Mouse (Mus musculus): ENCODE measurements at regions not wholly inside any gene's neighbourhood (a gene's known extent, or its start where the extent isn't known, plus 50 kb on each side); places are given as distances from the start of the nearest gene placed in this dataset.

DNA sequence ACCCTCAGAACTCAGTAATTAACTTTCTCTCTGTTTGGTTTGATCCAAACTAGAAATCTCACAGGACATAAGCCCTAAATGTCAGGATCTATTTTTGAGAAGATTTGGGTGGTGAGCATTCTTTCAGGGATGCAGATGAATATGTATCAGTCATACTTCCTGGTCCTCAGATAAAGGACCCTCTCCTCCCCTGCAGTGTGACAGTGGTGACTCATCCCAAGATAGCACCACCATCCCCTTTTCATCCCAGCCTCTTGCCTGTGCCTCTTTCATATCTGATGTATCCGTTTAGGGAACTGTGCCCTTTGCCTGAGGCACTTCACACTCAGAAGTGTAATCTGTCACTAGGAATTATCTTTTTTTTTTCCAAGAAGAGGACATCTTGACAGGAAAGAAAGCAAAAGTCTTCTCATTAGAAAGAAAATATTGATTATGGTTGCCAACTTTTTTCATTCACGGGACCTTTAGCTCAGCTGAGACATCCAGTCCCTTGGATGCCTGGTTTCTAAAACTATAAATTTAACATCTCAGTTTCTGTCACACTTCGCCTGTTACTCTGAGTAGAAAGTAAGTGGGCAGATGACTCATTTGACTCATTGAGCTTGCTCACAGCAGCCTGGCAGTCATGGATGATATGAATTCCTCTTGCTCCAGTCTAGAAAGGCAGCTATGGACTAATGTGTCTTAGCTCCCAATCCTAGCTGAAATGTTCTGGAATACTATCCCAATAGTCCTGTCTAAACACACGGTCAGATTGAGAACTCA is 284.1 kb upstream of the Mctp2 start:
- DNase-seq (ENCODE audit: low read depth in 2 of 2, low spot score in 2 of 2): no peak

- no peak for DNase-seq (ENCODE audit: low read depth in 2 of 2, low spot score in 2 of 2)
These were observed 285.7 kb upstream of the Mctp2 start for GRCm38 (mm10) chr7:72592110-72592509.

DNA sequence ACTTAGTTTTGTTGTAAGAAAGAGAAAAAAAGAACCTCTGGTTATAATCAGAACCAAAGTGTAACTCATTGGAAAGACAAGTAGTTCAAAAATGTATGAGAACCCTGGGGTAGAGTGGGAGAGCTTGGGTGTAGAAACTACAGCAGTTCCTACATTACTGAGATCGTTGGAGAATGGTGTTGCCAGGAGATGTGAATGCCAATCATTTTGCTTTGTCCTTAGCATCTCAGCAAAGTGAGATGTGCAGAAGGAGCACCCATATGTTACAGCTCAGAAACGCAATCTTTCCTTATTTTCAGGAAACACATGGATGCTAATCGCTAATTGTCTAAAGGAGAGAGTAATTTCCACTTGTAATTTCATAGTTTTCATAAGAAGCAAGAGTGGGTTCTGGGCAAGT is 286.2 kb upstream of the Mctp2 start:
- no peak for DNase-seq (ENCODE audit: low read depth in 2 of 2, low spot score in 2 of 2)

DNA sequence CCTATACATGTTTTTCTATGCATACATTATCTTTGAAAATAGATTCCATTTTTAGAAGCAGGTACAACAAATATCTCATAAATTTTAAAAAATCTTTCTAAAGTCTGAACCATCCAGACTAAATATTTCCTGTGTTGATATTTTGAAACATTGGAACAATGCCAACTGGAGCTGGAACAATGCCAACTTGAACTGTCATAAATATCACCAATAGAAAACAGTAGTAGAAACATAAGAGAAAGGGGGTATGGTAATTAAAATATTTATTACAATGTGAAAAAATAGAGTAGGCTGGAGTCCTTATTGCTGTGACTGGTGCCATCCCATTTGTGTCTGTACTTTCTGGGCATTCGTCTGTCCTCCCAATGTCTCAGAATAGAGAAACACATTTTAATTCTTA is 286.9 kb upstream of the Mctp2 start:
- DNase-seq (ENCODE audit: low read depth in 2 of 2, low spot score in 2 of 2): no peak

DNA sequence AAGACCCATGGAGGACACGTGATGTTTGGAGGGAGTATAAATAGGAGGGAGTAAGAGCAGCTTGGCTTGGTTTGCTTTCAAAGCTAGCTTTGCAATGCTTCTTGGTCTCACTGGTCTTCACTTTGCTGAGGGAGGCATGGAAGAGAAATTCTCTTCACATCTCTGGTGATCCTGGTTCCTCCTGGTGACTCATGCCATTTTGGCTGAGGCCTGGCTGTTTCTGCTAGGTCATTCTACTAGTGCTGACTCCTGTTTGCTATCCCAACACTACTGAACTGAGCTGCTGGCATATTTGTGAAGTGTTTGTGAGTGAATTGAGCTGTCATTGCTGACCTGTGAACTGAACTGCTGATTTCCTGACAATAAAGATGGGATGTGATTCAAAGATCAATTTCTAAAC is 288.3 kb upstream of the Mctp2 start:
- DNase-seq (ENCODE audit: low read depth in 2 of 2, low spot score in 2 of 2): no peak

- DNase-seq (ENCODE audit: low read depth in 2 of 2, low spot score in 2 of 2): no peak
These were observed 290.6 kb upstream of the Mctp2 start for GRCm38 (mm10) chr7:72596985-72597384.

DNA sequence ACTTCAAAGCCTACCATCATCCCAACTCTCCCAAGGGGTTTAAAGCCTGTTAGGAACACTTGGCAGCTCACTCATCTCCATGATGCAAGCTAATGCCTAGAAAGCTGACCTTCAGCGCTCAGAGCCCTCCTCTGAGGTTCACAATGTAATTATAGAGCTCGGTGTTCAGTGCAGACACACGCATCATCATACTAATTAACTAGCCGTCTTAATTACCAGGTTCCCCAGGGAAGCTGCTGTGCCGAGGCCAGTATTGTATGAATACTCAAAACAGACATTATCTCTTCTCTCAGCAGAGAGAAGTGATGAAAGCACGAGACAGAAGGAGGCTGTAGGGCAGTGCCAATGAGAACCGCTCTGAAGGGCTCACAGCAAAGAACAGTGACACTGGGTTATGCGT is 295.5 kb upstream of the Mctp2 start:
- DNase-seq (ENCODE audit: low read depth in 2 of 2, low spot score in 2 of 2): no peak

GRCm38 (mm10) chr7:72609791-72610190 is 303.4 kb upstream of the Mctp2 start:
- no peak for DNase-seq (ENCODE audit: low read depth in 2 of 2, low spot score in 2 of 2)

DNA sequence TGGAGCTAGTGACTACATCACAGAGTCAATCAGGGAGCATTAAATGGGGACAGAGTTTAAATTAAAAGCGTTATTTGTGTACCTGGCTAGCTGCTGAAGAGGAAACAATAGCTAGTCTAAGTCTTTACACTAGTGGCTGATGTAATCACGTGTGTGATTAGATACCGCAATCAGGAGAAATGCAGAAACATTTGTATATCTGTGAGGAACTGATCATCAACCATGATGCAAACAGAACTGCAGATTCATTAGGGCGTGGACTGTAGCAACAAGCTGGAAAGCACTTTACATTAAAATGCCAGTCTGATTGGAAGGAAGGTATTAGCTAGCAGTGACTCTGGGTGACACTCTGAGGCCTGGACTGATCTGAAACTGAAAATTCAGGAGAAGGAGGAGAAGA is 308.8 kb upstream of the Mctp2 start:
- DNase-seq (ENCODE audit: low read depth in 2 of 2, low spot score in 2 of 2): no peak

- DNase-seq (ENCODE audit: low read depth in 2 of 2, low spot score in 2 of 2): no peak
These were observed 321.0 kb upstream of the Mctp2 start for GRCm38 (mm10) chr7:72627369-72627768.

- DNase-seq (ENCODE audit: low read depth in 2 of 2, low spot score in 2 of 2): no peak
These were observed 333.2 kb upstream of the Mctp2 start for GRCm38 (mm10) chr7:72639566-72639965.

GRCm38 (mm10) chr7:72675018-72675417 is 368.6 kb upstream of the Mctp2 start:
- DNase-seq (ENCODE audit: low read depth in 2 of 2, low spot score in 2 of 2): no peak

DNA sequence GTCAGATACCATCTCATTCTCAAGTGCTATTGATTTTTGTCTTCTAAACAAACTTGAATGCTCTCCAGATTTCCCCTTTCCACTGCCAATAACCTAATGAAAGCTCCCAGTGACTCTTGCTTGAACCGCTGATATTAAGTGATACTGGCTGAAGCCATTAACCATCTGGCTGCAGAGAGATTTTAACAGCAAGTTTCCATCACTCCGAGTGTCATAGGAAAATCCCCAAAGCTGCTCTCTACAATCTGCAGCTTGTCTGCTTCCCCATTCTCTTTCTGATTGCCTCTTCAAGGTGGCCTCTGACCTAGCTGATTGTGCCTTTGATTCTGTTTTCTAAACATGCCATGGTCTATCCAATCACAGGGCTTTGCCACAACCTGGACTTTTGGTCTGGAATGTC is 379.4 kb upstream of the Mctp2 start:
- no peak for DNase-seq (ENCODE audit: low read depth in 2 of 2, low spot score in 2 of 2)

- no peak for DNase-seq (ENCODE audit: low read depth in 2 of 2, low spot score in 2 of 2)
These were observed 380.9 kb upstream of the Mctp2 start for GRCm38 (mm10) chr7:72687356-72687755.

DNA sequence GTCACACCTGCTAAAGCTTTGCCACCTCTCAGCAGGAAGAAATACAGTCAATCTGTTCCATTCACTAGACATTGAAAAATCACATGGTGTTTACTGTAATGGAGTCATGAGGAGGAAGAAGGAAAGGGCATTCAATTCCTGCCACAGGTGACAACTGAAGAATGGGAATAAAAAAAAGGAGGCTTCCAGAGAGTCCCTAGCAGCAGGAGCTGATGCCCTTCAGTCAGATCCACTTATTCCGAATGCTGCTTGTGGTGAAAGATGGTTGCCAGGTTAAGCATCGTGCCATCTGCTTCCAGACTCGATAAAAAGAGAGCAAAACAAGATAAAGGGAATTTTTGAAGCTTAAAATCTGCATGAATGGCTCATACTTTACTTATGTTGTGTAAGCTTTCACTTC is 385.0 kb upstream of the Mctp2 start:
- DNase-seq (ENCODE audit: low read depth in 2 of 2, low spot score in 2 of 2): no peak

DNA sequence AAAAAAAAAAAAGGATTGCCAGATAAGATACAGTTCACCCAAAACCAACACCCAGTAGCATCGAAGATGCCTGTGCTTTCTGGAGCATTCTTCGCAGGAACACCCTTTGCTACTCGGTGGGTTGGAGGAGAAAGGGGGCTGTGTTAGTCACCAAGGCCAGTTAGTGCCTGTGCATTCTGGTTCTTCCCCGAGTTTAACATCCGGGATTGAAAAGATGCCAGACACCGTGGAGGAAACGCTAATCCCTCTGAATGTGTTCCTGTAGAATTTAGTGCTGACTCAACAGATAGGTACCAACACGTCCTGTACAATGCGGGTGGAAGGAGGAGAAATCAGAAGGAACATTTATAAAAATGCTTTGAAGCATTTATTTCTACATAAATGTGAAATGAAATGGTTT is 385.5 kb upstream of the Mctp2 start:
- no peak for DNase-seq (ENCODE audit: low read depth in 2 of 2, low spot score in 2 of 2)

GRCm38 (mm10) chr7:72696736-72697135 is 390.3 kb upstream of the Mctp2 start:
- no peak for DNase-seq (ENCODE audit: low read depth in 2 of 2, low spot score in 2 of 2)

DNA sequence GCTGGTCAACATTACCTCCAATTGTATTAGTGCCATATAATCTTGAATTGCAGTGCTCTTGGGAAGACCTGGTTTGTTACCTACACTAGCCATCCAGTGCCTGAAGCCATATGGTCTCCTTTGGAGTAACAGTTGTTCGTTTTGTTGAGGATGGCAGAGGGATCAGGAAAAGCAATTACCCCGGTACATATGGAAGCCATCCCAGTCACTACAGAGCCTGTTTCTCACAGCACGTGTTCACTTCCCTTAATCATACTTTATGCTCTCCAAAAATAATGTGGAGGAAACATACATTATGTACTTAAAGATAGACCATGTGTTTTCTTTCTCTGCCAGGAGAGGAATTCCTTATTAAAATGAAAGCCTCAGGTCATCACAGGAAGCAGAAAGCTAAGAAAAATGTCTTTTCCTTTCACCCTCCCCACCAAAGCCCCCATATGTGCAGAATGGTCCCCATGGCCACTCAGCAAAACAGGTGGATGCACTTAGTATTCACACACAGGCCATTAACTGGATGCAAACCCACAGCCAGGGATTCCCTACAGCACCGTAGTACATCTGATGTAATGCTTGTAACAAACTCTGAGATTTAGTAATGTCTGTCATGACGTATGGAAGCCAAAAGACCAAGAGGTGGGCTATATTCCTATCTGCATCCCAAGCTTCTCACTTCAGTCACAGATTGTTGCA is 397.4 kb upstream of the Mctp2 start:
- DNase-seq (ENCODE audit: low read depth in 2 of 2, low spot score in 2 of 2): no peak

DNA sequence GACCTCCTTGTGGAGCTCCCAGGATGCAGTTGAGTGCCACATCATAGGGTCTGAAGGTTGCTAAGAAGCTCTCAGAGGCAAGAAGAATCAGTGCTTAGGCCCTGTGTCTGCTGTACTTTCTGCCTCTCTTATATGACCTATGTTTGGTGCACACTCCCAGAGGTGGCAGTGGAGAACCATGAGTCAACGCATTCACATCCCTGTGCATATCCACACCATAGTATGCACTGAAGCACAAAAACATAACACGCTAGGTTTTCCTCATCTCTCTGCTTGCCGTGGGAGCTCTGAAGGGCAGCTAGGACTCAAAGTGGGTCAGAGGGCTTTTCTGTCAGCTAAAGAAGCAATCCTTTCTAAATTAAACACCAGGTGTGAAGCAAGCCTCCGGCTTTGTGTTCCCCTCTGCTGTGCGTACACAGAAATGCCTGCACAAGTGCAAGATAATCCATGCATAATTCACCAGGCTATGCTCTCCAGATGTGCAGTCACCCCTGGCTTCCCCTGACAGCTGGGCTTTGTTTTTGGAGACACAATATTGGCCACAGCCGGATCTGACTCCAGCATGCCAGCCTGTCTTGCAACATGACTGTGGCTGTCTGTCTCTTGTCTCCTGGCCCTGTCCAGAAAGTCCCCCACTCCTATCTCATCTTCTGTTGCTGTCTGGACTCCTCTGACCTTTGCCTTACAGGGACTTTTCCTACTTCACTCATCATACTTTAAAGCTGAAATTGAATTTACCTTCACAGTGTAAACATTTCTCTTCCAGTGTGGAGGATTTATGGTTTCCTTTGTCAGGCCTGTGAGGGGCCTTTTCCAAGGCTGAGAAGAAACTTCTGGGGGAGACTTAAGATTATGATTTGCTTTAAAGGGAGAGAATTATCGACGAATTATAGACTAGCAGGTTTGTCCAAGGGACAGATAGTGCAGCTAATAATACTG is 405.1 kb upstream of the Mctp2 start:
- no peak for DNase-seq (ENCODE audit: low read depth in 2 of 2, low spot score in 2 of 2)

DNA sequence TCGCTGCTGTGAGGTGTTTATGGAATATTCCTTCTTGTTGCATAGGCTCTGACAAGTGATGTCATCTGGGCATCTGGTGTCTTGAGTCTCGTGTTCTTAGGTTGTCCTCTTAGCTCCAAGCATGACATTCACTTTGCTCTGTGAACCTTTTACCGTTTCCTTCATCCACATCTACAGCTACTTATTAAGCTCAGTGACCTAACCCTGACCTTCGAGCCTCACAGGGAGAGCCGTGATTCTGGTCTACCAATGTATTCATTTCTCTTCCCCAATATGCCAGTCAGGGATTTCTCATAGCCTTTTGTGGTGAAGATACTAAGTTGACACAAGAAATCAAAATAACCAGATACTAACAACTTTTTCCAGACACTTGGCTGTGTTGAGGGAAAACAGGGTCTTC is 409.0 kb upstream of the Mctp2 start:
- no peak for DNase-seq (ENCODE audit: low read depth in 2 of 2, low spot score in 2 of 2)

- DNase-seq (ENCODE audit: low read depth in 2 of 2, low spot score in 2 of 2): no peak
These were observed 409.6 kb upstream of the Mctp2 start for GRCm38 (mm10) chr7:72716051-72716450.

Measured in CD8-positive naive resting alpha-beta T cell, adult 2 months (primary cell).